In the genomic region with DNA sequence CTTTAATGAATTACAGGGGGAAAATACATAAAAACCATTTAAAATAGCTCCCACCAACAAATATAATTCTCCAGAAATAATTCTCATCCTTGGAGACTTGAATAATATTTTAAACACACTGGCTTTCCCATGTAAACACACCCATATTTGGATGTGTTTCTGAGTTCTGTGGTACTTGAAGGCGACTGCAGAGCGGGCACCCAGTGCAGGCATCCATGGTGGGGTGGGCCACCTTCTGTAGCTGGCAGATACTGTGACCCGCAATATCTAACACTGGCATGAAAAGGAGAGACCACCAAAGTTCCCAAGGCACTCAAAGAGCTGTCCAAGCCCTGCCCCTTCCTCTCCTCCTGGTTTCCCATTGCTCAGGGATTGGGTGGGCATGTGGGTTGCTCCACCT, we compare ENCODE assay signal across 15 mouse cellular contexts.
"Had no signal": no experiment of that assay in that cellular context is flagged by ENCODE, and none has a peak within 500 bp of the region (broad histone marks: within the 10 kb centered on the region; RNA-seq: fewer than 3 reads in every experiment).

No protein-coding gene starts in this region.

- DNase-seq: kidney, adult 8-10 months; kidney, postnatal 25 days; layer of hippocampus, adult 9-11 months; left cerebral cortex, postnatal 4 days; lung, adult 18-20 months; lung, postnatal 36 days; midbrain, embryonic 14.5 days; right cerebral cortex, postnatal 4 days; thymus, postnatal 36 days had no signal

- H3K27me3 ChIP-seq: limb, embryonic 13.5 days; neural tube, embryonic 12.5 days had no signal

- H3K4me2 ChIP-seq: limb, embryonic 13.5 days; neural tube, embryonic 12.5 days had no signal

- H3K4me3 ChIP-seq: limb, embryonic 13.5 days; midbrain, embryonic 10.5 days; myocyte; neural tube, embryonic 12.5 days had no signal

- H3K4me1 ChIP-seq: neural tube, embryonic 12.5 days had no signal

- H3K9me3 ChIP-seq: limb, embryonic 13.5 days; midbrain, embryonic 10.5 days; neural tube, embryonic 12.5 days had no signal

- H3K27ac ChIP-seq: limb, embryonic 13.5 days; liver, embryonic 14.5 days; midbrain, embryonic 10.5 days; neural tube, embryonic 12.5 days had no signal

- ATAC-seq: inflammation-experienced regulatory T-cells, adult 6 months had no signal

- H3K9ac ChIP-seq: limb, embryonic 13.5 days; liver, embryonic 14.5 days; neural tube, embryonic 12.5 days had no signal
